ENCODE assay signal across 23 mouse cellular contexts in the genomic region with DNA sequence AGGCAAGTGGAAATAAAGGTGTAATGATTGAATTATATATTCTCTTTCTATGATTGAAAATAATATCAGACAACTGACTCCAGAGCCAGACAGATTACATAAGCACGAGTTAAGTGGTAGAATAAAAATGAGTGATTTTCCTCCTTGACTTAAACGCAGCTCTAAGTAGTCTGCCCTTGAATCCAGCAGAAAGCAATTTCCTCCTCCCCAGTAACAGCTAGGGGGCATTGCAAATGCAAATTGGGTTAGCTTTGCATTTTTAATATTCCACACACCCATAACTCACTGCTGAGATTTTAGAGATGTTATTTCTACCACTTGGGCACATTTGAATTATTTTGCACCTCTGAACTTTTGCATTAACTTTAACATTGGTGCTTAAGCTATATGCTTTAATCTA.
DNase-seq lines count a peak whose midpoint lies in the region; ATAC-seq and TF ChIP-seq lines count a peak whose summit lies in the region.
"Had no signal": no experiment of that assay in that cellular context is flagged by ENCODE, and none has a peak within 500 bp of the region (broad histone marks: within the 10 kb centered on the region; RNA-seq: fewer than 3 reads in every experiment).

No protein-coding gene starts in this region.

- H3K4me1 ChIP-seq in forebrain, postnatal 0 days (ENCODE audit: insufficient read depth) = no peaks in the 10 kb centered on the region
- no peaks in the 10 kb centered on the region for H3K4me1 ChIP-seq in forebrain, embryonic 11.5 days (replicated peaks; ENCODE audit: control insufficient read depth, insufficient read depth, low read length)
- peaks cover 2% of the 10 kb centered on the region; the same call in 1 of the 2 replicates for H3K4me1 ChIP-seq in kidney, postnatal 0 days (replicated peaks; ENCODE audit: insufficient read depth, low read length)
- peaks cover 3% of the 10 kb centered on the region; the same call in 1 of the 2 replicates for H3K4me1 ChIP-seq in kidney, embryonic 15.5 days
- H3K4me1 ChIP-seq in midbrain, embryonic 15.5 days = peaks cover 9% of the 10 kb centered on the region; the same call in 1 of the 2 replicates
- no peaks in the 10 kb centered on the region for H3K4me1 ChIP-seq in heart, embryonic 12.5 days (replicated peaks)
- H3K4me1 ChIP-seq: forebrain, embryonic 13.5 days; heart, embryonic 10.5 days had no signal

- H3K4me3 ChIP-seq in forebrain, postnatal 0 days (ENCODE audit: low read depth, low read length) = no peak overlapping the region
- no peak overlapping the region for H3K4me3 ChIP-seq in forebrain, embryonic 11.5 days (ENCODE audit: low read depth, low read length)
- no peak overlapping the region for H3K4me3 ChIP-seq in kidney, postnatal 0 days (replicated peaks; ENCODE audit: low read depth, low read length)
- H3K4me3 ChIP-seq in kidney, embryonic 15.5 days (replicated peaks) = no peak overlapping the region
- no peak overlapping the region for H3K4me3 ChIP-seq in midbrain, embryonic 15.5 days
- H3K4me3 ChIP-seq in heart, embryonic 12.5 days = no peak overlapping the region
- H3K4me3 ChIP-seq: forebrain, embryonic 13.5 days; heart, embryonic 10.5 days; liver, embryonic 13.5 days; stomach, embryonic 15.5 days had no signal

- in situ Hi-C loops in Patski (cut with MboI; ENCODE audit: low pct_unique_long_range_greater_than_20kb) = no loop called here

- no peaks in the 10 kb centered on the region for H3K36me3 ChIP-seq in forebrain, postnatal 0 days (ENCODE audit: insufficient read depth)
- H3K36me3 ChIP-seq in forebrain, embryonic 11.5 days (ENCODE audit: control insufficient read depth, insufficient read depth, low read length) = no peaks in the 10 kb centered on the region
- H3K36me3 ChIP-seq in kidney, postnatal 0 days (ENCODE audit: insufficient read depth, low read length) = no peaks in the 10 kb centered on the region
- H3K36me3 ChIP-seq in kidney, embryonic 15.5 days = no peaks in the 10 kb centered on the region
- no peaks in the 10 kb centered on the region for H3K36me3 ChIP-seq in midbrain, embryonic 15.5 days (replicated peaks)
- no peaks in the 10 kb centered on the region for H3K36me3 ChIP-seq in heart, embryonic 12.5 days
- H3K36me3 ChIP-seq: heart, embryonic 10.5 days; liver, embryonic 13.5 days; stomach, embryonic 15.5 days had no signal

- TF ChIP-seq CTCF in forebrain, postnatal 0 days (IDR thresholded peaks at IDR 0.05; ENCODE audit: low read depth) = peak; percentile 32
- TF ChIP-seq CTCF in kidney, postnatal 0 days (IDR thresholded peaks at IDR 0.05; ENCODE audit: low read depth) = peak; percentile 39; the same call in 1 of the 2 replicates
- peak; percentile 11 for TF ChIP-seq CTCF in Patski (IDR thresholded peaks at IDR 0.05)

- no peaks in the 10 kb centered on the region for H3K27me3 ChIP-seq in forebrain, postnatal 0 days (ENCODE audit: insufficient read depth, low read length)
- no peaks in the 10 kb centered on the region for H3K27me3 ChIP-seq in forebrain, embryonic 11.5 days (ENCODE audit: control insufficient read depth, insufficient read depth, low read length)
- H3K27me3 ChIP-seq in kidney, postnatal 0 days (ENCODE audit: insufficient read depth, low read length) = no peaks in the 10 kb centered on the region
- no peaks in the 10 kb centered on the region for H3K27me3 ChIP-seq in kidney, embryonic 15.5 days
- peaks cover 2% of the 10 kb centered on the region for H3K27me3 ChIP-seq in Patski
- no peaks in the 10 kb centered on the region for H3K27me3 ChIP-seq in midbrain, embryonic 15.5 days (replicated peaks)
- H3K27me3 ChIP-seq in heart, embryonic 12.5 days (replicated peaks) = no peaks in the 10 kb centered on the region
- H3K27me3 ChIP-seq: forebrain, embryonic 13.5 days; liver, embryonic 13.5 days; stomach, embryonic 15.5 days had no signal

- 0 out of 2 replicates have a peak, but pooled peaks have one; percentile 10 for ATAC-seq in forebrain, postnatal 0 days
- no peak for ATAC-seq in forebrain, embryonic 11.5 days (replicated peaks; ENCODE audit: low FRiP score)
- no peak for ATAC-seq in kidney, postnatal 0 days (replicated peaks; ENCODE audit: low FRiP score, low read depth)
- ATAC-seq in kidney, embryonic 15.5 days (replicated peaks; ENCODE audit: low FRiP score) = no peak
- no peak for ATAC-seq in Patski
- ATAC-seq in midbrain, embryonic 15.5 days (replicated peaks) = no peak
- no peak for ATAC-seq in heart, embryonic 12.5 days (ENCODE audit: insufficient number of reproducible peaks, low FRiP score)
- ATAC-seq: forebrain, embryonic 13.5 days had no signal

- no peak overlapping the region for H3K27ac ChIP-seq in forebrain, postnatal 0 days (ENCODE audit: low read depth, low read length)
- no peak overlapping the region for H3K27ac ChIP-seq in forebrain, embryonic 11.5 days (ENCODE audit: low read depth, low read length)
- no peak overlapping the region for H3K27ac ChIP-seq in kidney, postnatal 0 days
- no peak overlapping the region for H3K27ac ChIP-seq in kidney, embryonic 15.5 days
- H3K27ac ChIP-seq in midbrain, embryonic 15.5 days = peak overlapping the region; percentile 61
- H3K27ac ChIP-seq in heart, embryonic 12.5 days (ENCODE audit: poor library complexity, severe bottlenecking) = no peak overlapping the region
- H3K27ac ChIP-seq: forebrain, embryonic 13.5 days; heart, embryonic 10.5 days; liver, embryonic 13.5 days; stomach, embryonic 15.5 days had no signal

- CTCF ChIA-PET in Patski (lab: Charles Lee) = interaction anchor here (1.4 kb wide), 1 partner anchor 8 kb away, joined by 4 read pairs; no protein-coding TSS in a partner anchor

- H3K9ac ChIP-seq in forebrain, postnatal 0 days = no peak overlapping the region
- no peak overlapping the region for H3K9ac ChIP-seq in forebrain, embryonic 11.5 days (ENCODE audit: low read length)
- no peak overlapping the region for H3K9ac ChIP-seq in kidney, postnatal 0 days (ENCODE audit: low read depth, low read length)
- no peak overlapping the region for H3K9ac ChIP-seq in kidney, embryonic 15.5 days
- no peak overlapping the region for H3K9ac ChIP-seq in midbrain, embryonic 15.5 days
- H3K9ac ChIP-seq in heart, embryonic 12.5 days = no peak overlapping the region
- H3K9ac ChIP-seq: forebrain, embryonic 13.5 days; liver, embryonic 13.5 days; stomach, embryonic 15.5 days had no signal

- POLR2A ChIA-PET in Patski (lab: Charles Lee) = no interaction called here

- no peak for DNase-seq in forebrain, postnatal 0 days
- no peak for DNase-seq in forebrain, embryonic 11.5 days (ENCODE audit: low spot score)
- DNase-seq in kidney, postnatal 0 days (ENCODE audit: low spot score) = no peak
- DNase-seq in Patski (ENCODE audit: low read depth, low spot score) = no peak
- no peak for DNase-seq in adrenal gland, postnatal 10 days
- DNase-seq: cerebellum, adult 18-20 months; cerebellum, postnatal 14 days; heart, postnatal 10 days; kidney, adult 18-20 months; kidney, postnatal 25 days; liver, embryonic 13.5 days; lung, adult 2 months; lung, postnatal 14 days; retina, postnatal 1 day; right cerebral cortex, postnatal 4 days; thymus, adult 18-20 months; thymus, postnatal 36 days had no signal

- 53% methylated on average over 2 of the region's 2 CpGs for WGBS in forebrain, postnatal 0 days
- 64% methylated on average over 2 of the region's 2 CpGs for WGBS in forebrain, embryonic 11.5 days
- WGBS in kidney, postnatal 0 days = 40% methylated on average over 2 of the region's 2 CpGs
- 46% methylated on average over 2 of the region's 2 CpGs for WGBS in kidney, embryonic 15.5 days
- 45% methylated on average over 2 of the region's 2 CpGs for WGBS in midbrain, embryonic 15.5 days
- WGBS in heart, embryonic 12.5 days = 49% methylated on average over 2 of the region's 2 CpGs

- H3K4me2 ChIP-seq in forebrain, postnatal 0 days (ENCODE audit: low read depth) = no peak overlapping the region
- no peak overlapping the region for H3K4me2 ChIP-seq in forebrain, embryonic 11.5 days (ENCODE audit: low read depth, low read length, severe bottlenecking)
- H3K4me2 ChIP-seq in kidney, postnatal 0 days (ENCODE audit: low read length) = no peak overlapping the region
- no peak overlapping the region for H3K4me2 ChIP-seq in kidney, embryonic 15.5 days
- H3K4me2 ChIP-seq in midbrain, embryonic 15.5 days = no peak overlapping the region
- no peak overlapping the region for H3K4me2 ChIP-seq in heart, embryonic 12.5 days
- H3K4me2 ChIP-seq: forebrain, embryonic 13.5 days; liver, embryonic 13.5 days; stomach, embryonic 15.5 days had no signal

- H3K9me3 ChIP-seq in forebrain, postnatal 0 days (ENCODE audit: low read length) = no peaks in the 10 kb centered on the region
- H3K9me3 ChIP-seq in forebrain, embryonic 11.5 days (ENCODE audit: control insufficient read depth, low read length) = no peaks in the 10 kb centered on the region
- no peaks in the 10 kb centered on the region for H3K9me3 ChIP-seq in kidney, postnatal 0 days (replicated peaks; ENCODE audit: low read length)
- no peaks in the 10 kb centered on the region for H3K9me3 ChIP-seq in kidney, embryonic 15.5 days (replicated peaks)
- no peaks in the 10 kb centered on the region for H3K9me3 ChIP-seq in midbrain, embryonic 15.5 days
- no peaks in the 10 kb centered on the region for H3K9me3 ChIP-seq in heart, embryonic 12.5 days (replicated peaks)
- H3K9me3 ChIP-seq: forebrain, embryonic 13.5 days; heart, embryonic 10.5 days; liver, embryonic 13.5 days; stomach, embryonic 15.5 days had no signal
